Mouse (Mus musculus) liver, adult 10 weeks (tissue): ENCODE results near the gene Slc46a2. TPM values are rescaled to one million over a fixed set of nuclear protein-coding genes. Genes with fewer than 3 reads are reported as not detected.

ENCODE experiments used
- polyA plus RNA-seq: library from polyadenylated mRNA; stranded (reverse); fragments of 350-450 nt; fragmentation: Illumina TruSeq; extraction: RNeasy Lipid Tissue Mini Kit (QIAGEN cat#74804); gene quantifications from one replicate; pipeline ENCODE4 v1.2.3, GENCODE M21; 2014; ENCODE audit warnings: low read depth, low replicate concordance

Gene Slc46a2
- polyA plus RNA-seq: not detected

GRCm38 (mm10) chr4:59914608-59915403 lies at the start of gene Slc46a2:
Gene Slc46a2 (minus strand): TSS chr4:59915056.

GRCm38 (mm10) chr4:59963405-59964344 lies 48.8 kb upstream of the Slc46a2 start, which contains the start of gene Mup6:
Gene Mup6 (plus strand): TSS chr4:59964294.

GRCm38 (mm10) chr4:59960610-59961009 lies 45.8 kb upstream of the Slc46a2 start, which contains the start of gene Mup4:
Gene Mup4 (minus strand): TSS chr4:59960710.

Other genes with a start within 250 kb of the Slc46a2 start
- 7.5 TPM for gene Inip, start 113.5 kb downstream of the Slc46a2 start, polyA plus RNA-seq
- 3.3 TPM for gene Snx30, start 109.2 kb downstream of the Slc46a2 start, polyA plus RNA-seq
- gene Mup4, start 45.7 kb upstream of the Slc46a2 start, polyA plus RNA-seq: not detected
- 0.66 TPM for gene Mup6, start 49.2 kb upstream of the Slc46a2 start, polyA plus RNA-seq
- 41.2 TPM for gene Mup7, start 155.4 kb upstream of the Slc46a2 start, polyA plus RNA-seq
- 132 TPM for gene Mup2, start 239.2 kb upstream of the Slc46a2 start, polyA plus RNA-seq